Mouse (Mus musculus) small intestine, adult 2 months (tissue): ENCODE measurements at regions not wholly inside any gene's neighbourhood (a gene's known extent, or its start where the extent isn't known, plus 50 kb on each side); places are given as distances from the start of the nearest gene placed in this dataset.

Experiments used
- CTCF ChIP-seq: fragments of 200-500 bp; IDR thresholded peaks from 2 replicates; pipeline ENCODE4 v1.5.1; 2012; ENCODE audit warnings: low read depth, mild to moderate bottlenecking, control low read depth, inconsistent platforms, low read length, moderate library complexity, mixed read lengths; ENCODE audit not compliant: insufficient replicate concordance, insufficient read length; ENCODE audit errors: extremely low read depth
- POLR2A ChIP-seq: fragments of 200-500 bp; IDR thresholded peaks from 2 replicates; pipeline ENCODE4 v1.6.1; 2012; ENCODE audit warnings: low read depth, mild to moderate bottlenecking, control low read depth, inconsistent platforms, low read length, moderate library complexity

GRCm38 (mm10) chr7:71457409-71458103, 106.3 kb upstream of the Gm10295 start:
- TF ChIP-seq CTCF: no peak
- TF ChIP-seq POLR2A: no peak
